Mouse (Mus musculus): ENCODE data around the gene Fndc3b. TPM values are rescaled to one million over a fixed set of nuclear protein-coding genes. Genes with fewer than 3 reads are reported as not detected.

Gene Fndc3b
- polyA plus RNA-seq, 1 experiment = 0.04 TPM

DNA sequence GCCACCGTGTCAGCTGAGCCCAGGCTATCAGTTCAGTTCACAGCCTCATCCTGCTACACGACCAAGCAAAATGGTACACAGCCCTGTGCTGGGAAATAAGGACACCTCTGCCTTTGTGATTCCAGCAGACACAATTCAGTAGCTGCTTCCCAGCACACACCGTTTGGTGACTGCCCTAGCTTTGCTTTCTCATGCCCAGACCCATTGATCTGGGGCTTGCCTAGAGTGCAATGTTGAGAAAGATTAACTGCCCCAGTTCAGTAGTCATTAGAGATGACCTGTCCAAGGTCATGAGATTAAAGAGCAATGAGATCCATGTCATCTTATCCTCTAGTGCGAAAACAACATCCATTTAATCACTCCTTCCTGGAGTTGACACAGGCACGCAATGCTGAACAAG lies 47.9 kb downstream of the Fndc3b start:
- Histone ChIP-seq H3K4me3 (replicated peaks) (no peak overlapping the region), H3K36me3 (ENCODE audit: control insufficient read depth) (no peaks in the 10 kb centered on the region), H3K27me3 (ENCODE audit: control insufficient read depth) (no peaks in the 10 kb centered on the region), H3K9me3 (ENCODE audit: control insufficient read depth, low read length) (no peaks in the 10 kb centered on the region), H3K4me1 (ENCODE audit: control insufficient read depth) (no peaks in the 10 kb centered on the region)
- TF ChIP-seq TAL1 (IDR thresholded peaks at IDR 0.05; ENCODE audit: low read length) = no peak

DNA sequence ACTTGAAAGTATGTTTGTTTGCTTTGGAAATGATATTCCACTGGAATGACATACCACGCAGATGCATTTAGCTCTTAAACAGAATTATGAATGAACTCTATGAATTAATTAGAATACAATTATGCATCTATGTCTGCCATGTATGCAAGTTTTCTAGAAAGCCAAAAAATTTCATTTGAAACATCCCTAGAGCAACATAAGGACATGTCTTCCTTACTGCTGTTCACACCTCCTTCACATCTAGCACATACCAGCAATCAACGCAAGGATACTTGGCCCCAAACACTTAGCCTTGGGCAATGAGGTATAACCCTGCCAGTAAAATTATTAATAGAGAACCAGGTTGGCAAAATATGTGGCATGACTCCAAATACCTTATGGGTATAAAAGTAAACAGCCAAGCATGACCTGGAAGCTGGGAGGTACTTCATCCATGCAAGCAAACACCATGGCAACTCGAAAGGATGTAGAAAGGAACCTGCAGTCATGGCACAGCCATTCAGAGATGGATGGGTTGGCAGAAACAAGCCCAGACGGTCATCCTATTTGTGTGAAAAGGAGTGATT lies 52.8 kb downstream of the Fndc3b start:
- Histone ChIP-seq H3K36me3 (ENCODE audit: control insufficient read depth) (no peaks in the 10 kb centered on the region), H3K9me3 (ENCODE audit: control insufficient read depth, low read length) (no peaks in the 10 kb centered on the region), H3K4me3 (replicated peaks) (no peak overlapping the region), H3K27me3 (ENCODE audit: control insufficient read depth) (no peaks in the 10 kb centered on the region), H3K4me1 (ENCODE audit: control insufficient read depth) (peaks cover 15% of the 10 kb centered on the region)
- no peak for TF ChIP-seq GATA1 (IDR thresholded peaks at IDR 0.05; ENCODE audit: low read length)
- no peak for TF ChIP-seq TAL1 (IDR thresholded peaks at IDR 0.05; ENCODE audit: low read length)

DNA sequence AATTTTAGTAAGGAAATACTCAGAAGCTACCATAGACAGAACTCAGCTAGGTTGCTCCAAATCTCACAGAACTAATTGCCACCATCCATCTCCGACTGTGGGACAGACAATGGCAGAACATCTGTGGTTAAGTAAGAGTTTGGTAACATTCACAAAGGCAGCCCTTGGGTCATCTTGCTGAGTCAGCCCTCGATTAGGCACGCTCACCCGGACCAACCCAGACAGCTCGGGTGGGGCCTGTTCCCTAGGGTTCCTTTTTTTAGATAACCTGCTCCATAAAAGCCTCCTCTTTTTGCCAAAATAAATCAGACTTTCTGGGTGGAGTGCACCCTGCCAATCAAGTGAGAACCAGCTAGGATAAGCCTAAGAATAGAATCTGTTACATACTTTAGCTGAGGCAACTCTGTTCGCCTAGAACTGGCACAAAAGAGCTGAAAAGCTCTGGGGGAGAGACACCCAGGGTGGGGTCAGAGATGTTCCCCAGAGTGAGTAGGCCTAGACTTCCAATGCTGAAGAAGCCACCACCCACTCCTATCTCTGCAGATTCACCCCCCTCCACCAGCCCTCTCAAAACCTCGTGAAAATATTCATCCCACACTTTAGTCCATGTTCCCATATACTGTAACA lies 54.2 kb downstream of the Fndc3b start:
- H3K36me3 ChIP-seq (ENCODE audit: control insufficient read depth) = no peaks in the 10 kb centered on the region
- no peaks in the 10 kb centered on the region for H3K27me3 ChIP-seq (ENCODE audit: control insufficient read depth)
- H3K4me1 ChIP-seq (ENCODE audit: control insufficient read depth) = peaks cover 21% of the 10 kb centered on the region
- no peaks in the 10 kb centered on the region for H3K9me3 ChIP-seq (ENCODE audit: control insufficient read depth, low read length)
- no peak overlapping the region for H3K4me3 ChIP-seq (replicated peaks)
- TF ChIP-seq TAL1 (IDR thresholded peaks at IDR 0.05; ENCODE audit: low read length) (no peak), GATA1 (IDR thresholded peaks at IDR 0.05; ENCODE audit: low read length) (no peak)

GRCm38 (mm10) chr3:27655673-27656072 lies 55.4 kb downstream of the Fndc3b start:
- Histone ChIP-seq H3K4me1 (ENCODE audit: control insufficient read depth) (peaks cover 21% of the 10 kb centered on the region), H3K36me3 (ENCODE audit: control insufficient read depth) (no peaks in the 10 kb centered on the region), H3K9me3 (ENCODE audit: control insufficient read depth, low read length) (no peaks in the 10 kb centered on the region), H3K4me3 (replicated peaks) (no peak overlapping the region), H3K27me3 (ENCODE audit: control insufficient read depth) (no peaks in the 10 kb centered on the region)
- TF ChIP-seq GATA1 (IDR thresholded peaks at IDR 0.05; ENCODE audit: low read length) (no peak), TAL1 (IDR thresholded peaks at IDR 0.05; ENCODE audit: low read length) (no peak)

DNA sequence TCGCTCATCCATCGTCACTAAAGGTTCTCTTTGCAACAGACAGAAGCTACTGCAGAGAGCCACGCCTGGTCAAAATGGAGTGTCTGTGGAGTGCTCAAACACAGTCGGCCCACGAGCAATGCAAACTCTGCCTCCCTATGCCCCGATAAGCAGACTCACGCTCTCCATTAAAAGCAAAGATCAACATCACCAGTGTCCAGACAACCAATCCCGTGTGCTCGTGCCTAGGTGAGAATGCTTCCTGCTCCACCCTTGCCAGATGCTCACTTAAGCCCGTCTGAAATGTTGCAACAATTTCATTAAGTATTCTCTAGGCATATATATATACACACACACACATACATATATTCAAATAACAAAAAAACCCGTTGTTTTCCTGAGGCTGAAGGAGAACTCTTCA lies 56.1 kb downstream of the Fndc3b start:
- Histone ChIP-seq H3K4me3 (replicated peaks) (no peak overlapping the region), H3K9me3 (ENCODE audit: control insufficient read depth, low read length) (no peaks in the 10 kb centered on the region), H3K36me3 (ENCODE audit: control insufficient read depth) (no peaks in the 10 kb centered on the region), H3K4me1 (ENCODE audit: control insufficient read depth) (peaks cover 21% of the 10 kb centered on the region), H3K27me3 (ENCODE audit: control insufficient read depth) (no peaks in the 10 kb centered on the region)
- TF ChIP-seq GATA1 (IDR thresholded peaks at IDR 0.05; ENCODE audit: low read length) (no peak), TAL1 (IDR thresholded peaks at IDR 0.05; ENCODE audit: low read length) (no peak)

- no peaks in the 10 kb centered on the region for H3K27me3 ChIP-seq (ENCODE audit: control insufficient read depth)
- no peak overlapping the region for H3K4me3 ChIP-seq (replicated peaks)
- H3K9me3 ChIP-seq (ENCODE audit: control insufficient read depth, low read length) = no peaks in the 10 kb centered on the region
- TF ChIP-seq GATA1 (IDR thresholded peaks at IDR 0.05; ENCODE audit: low read length) (no peak), TAL1 (IDR thresholded peaks at IDR 0.05; ENCODE audit: low read length) (no peak)
- no peaks in the 10 kb centered on the region for H3K36me3 ChIP-seq (ENCODE audit: control insufficient read depth)
- H3K4me1 ChIP-seq (ENCODE audit: control insufficient read depth) = peaks cover 20% of the 10 kb centered on the region
Measured at GRCm38 (mm10) chr3:27652451-27653011, 58.6 kb downstream of the Fndc3b start.

DNA sequence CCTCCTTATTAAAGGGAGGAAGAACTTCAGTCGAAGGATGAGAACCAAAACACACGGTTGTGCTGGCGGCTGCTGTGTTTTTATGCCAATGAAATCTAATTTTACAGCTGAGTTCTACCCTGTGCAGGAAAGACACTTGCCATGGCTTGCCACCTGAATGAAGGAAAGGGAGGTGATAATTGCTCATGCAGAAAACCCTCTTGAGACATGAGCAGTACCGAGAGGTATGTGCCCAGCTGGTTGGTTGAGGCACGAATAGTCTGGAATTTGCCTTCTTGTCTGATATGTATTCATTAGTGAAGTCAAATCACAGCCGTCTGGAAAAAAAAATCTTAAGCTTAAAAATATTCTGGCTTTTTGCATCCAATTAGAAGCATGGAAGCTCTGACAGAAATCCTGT lies 59.4 kb downstream of the Fndc3b start:
- Histone ChIP-seq H3K4me3 (replicated peaks) (no peak overlapping the region), H3K4me1 (ENCODE audit: control insufficient read depth) (peaks cover 13% of the 10 kb centered on the region), H3K36me3 (ENCODE audit: control insufficient read depth) (no peaks in the 10 kb centered on the region), H3K9me3 (ENCODE audit: control insufficient read depth, low read length) (no peaks in the 10 kb centered on the region), H3K27me3 (ENCODE audit: control insufficient read depth) (no peaks in the 10 kb centered on the region)
- TF ChIP-seq TAL1 (IDR thresholded peaks at IDR 0.05; ENCODE audit: low read length) (no peak), GATA1 (IDR thresholded peaks at IDR 0.05; ENCODE audit: low read length) (no peak)

DNA sequence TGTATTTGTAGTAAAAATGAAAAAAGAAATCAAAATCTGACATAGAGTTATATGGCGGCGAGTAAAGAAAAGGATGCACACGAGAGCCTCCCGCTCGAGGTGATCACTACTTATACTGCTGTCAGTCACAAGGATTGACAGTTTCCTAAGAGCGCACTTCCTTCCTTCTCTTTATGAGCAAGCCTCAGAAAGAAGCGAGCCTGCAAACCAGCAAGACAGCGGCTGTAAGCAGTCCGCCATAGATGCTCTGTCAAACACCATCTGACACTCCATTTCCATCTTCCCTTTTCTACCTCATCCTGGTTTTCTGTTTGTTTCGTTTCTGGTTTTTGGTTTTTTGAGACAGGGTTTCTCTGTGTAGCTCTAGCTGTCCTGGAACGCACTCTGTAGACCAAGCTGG lies 61.0 kb downstream of the Fndc3b start:
- TF ChIP-seq TAL1 (IDR thresholded peaks at IDR 0.05; ENCODE audit: low read length) = no peak
- no peak for TF ChIP-seq GATA1 (IDR thresholded peaks at IDR 0.05; ENCODE audit: low read length)
- Histone ChIP-seq H3K4me3 (replicated peaks) (no peak overlapping the region), H3K4me1 (ENCODE audit: control insufficient read depth) (peaks cover 7% of the 10 kb centered on the region), H3K36me3 (ENCODE audit: control insufficient read depth) (no peaks in the 10 kb centered on the region), H3K9me3 (ENCODE audit: control insufficient read depth, low read length) (no peaks in the 10 kb centered on the region), H3K27me3 (ENCODE audit: control insufficient read depth) (no peaks in the 10 kb centered on the region)

DNA sequence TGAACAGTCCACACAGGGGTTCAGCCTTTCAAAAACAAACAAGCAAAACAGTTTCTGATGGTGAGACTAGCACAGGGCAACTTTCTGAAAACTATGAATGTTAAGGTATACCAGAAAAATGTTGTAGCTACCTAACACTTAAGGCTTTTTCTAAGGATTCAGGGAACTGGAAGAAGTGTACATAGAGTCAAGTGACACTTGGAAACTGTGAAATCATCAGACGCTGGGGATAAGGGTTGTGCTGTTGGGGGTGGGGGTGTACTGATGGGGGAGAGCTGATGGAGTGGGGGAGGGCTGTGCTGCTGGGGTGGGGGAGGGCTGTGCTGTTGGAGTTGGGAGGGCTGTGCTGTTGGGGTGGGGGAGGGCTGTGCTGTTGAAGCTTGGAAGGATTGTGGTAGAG lies 61.8 kb downstream of the Fndc3b start:
- H3K9me3 ChIP-seq (ENCODE audit: control insufficient read depth, low read length) = no peaks in the 10 kb centered on the region
- peaks cover 7% of the 10 kb centered on the region for H3K4me1 ChIP-seq (ENCODE audit: control insufficient read depth)
- H3K36me3 ChIP-seq (ENCODE audit: control insufficient read depth) = no peaks in the 10 kb centered on the region
- no peak overlapping the region for H3K4me3 ChIP-seq (replicated peaks)
- H3K27me3 ChIP-seq (ENCODE audit: control insufficient read depth) = no peaks in the 10 kb centered on the region
- TF ChIP-seq TAL1 (IDR thresholded peaks at IDR 0.05; ENCODE audit: low read length) = no peak
- TF ChIP-seq GATA1 (IDR thresholded peaks at IDR 0.05; ENCODE audit: low read length) = no peak
